Mouse (Mus musculus) heart, postnatal 0 days (tissue): Measurements from ENCODE around the gene Ceacam3.

Experiments
- CTCF ChIP-seq: IDR thresholded peaks from 2 replicates; pipeline ENCODE4 v1.5.1; 2016; ENCODE audit warnings: antibody characterized with exemption, control low read depth, low read depth
- EP300 ChIP-seq: IDR thresholded peaks from 2 replicates; pipeline ENCODE4 v1.6.1; 2016; ENCODE audit warnings: antibody characterized with exemption, low read depth

DNA sequence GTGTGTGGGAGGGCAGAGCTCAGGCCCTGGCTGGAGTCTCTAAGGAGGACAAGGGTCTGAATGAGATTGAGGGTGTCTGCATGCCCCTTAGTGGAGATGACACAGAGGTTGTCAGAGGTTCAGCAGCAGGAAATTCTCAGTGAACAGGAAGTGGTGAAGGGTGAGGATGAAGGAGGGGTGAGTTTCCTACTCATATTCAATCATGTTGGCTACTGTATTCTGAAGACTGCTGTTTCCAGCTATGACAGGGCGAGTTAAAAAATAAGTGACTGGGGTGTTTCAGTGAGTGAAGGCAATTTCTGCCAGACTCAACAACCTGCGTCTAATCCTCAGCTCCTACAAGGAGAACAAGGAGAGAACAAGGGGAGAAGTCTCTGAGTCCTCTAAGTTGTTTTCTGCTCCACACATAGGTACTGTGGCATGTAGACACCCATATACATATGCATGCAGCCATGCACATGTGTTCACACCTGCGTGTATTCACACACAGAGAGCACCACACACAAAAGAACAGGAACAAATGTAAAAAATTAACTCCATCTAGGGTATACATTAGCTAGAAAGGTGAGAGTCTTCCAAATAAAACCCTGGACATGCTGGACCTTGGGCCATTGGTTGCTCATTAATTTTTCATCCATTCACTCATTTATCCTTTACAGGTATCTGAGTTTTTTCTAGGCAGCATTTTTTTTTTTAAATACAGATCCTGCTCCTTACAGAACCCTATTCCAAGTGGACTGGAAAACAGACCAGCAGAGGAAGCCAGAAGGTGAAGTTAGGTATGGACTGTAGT, 7.0 kb downstream of the Ceacam3 start:
- no peak for TF ChIP-seq CTCF
- TF ChIP-seq EP300, result no peak
